Mouse (Mus musculus) liver, adult 2 months (tissue): ENCODE measurements at regions not wholly inside any gene's neighbourhood (a gene's known extent, or its start where the extent isn't known, plus 50 kb on each side); places are given as distances from the start of the nearest gene placed in this dataset.
A peak's percentile ranks its signal among the peaks of the same experiment; 100 is the strongest.

Experiments
- DNase-seq: peaks from one replicate; pipeline ENCODE4 v3.0.0-alpha.2; 2011; ENCODE audit warnings: low read depth, low spot score; ENCODE audit errors: extremely low read depth
- H3K27ac ChIP-seq: fragments of 200-500 bp; replicated peaks from 2 replicates; pipeline ENCODE4 v1.5.1; 2012; ENCODE audit warnings: low read depth, mild to moderate bottlenecking, control low read depth, inconsistent platforms, low read length; ENCODE audit not compliant: insufficient read depth
- H3K27me3 ChIP-seq: fragments of 200-500 bp; 2 replicates; pipeline ENCODE4 v1.6.1; 2012; ENCODE audit warnings: mild to moderate bottlenecking, moderate library complexity, low read length, inconsistent platforms; ENCODE audit not compliant: control insufficient read depth, insufficient read depth
- H3K36me3 ChIP-seq: fragments of 200-500 bp; 2 replicates; pipeline ENCODE4 v1.6.1; 2012; ENCODE audit warnings: low read length, inconsistent platforms; ENCODE audit not compliant: control insufficient read depth, insufficient read depth
- H3K4me1 ChIP-seq: fragments of 200-500 bp; 2 replicates; pipeline ENCODE4 v1.6.1; 2011; ENCODE audit warnings: low read length; ENCODE audit not compliant: control insufficient read depth, insufficient read depth
- H3K4me3 ChIP-seq: fragments of 200-500 bp; 2 replicates; pipeline ENCODE4 v1.5.1; 2011; ENCODE audit warnings: low read depth, mild to moderate bottlenecking, control low read depth, low read length, moderate library complexity; ENCODE audit not compliant: insufficient read depth
- H3K79me2 ChIP-seq: fragments of 200-500 bp; 2 replicates; pipeline ENCODE4 v1.6.1; 2012; ENCODE audit warnings: inconsistent platforms, mild to moderate bottlenecking, low read length, moderate library complexity; ENCODE audit not compliant: control insufficient read depth, insufficient read depth
- H3K9ac ChIP-seq: fragments of 200-500 bp; 2 replicates; pipeline ENCODE4 v1.6.1; 2012; ENCODE audit warnings: low read depth, mild to moderate bottlenecking, control low read depth, inconsistent platforms, low read length
- CTCF ChIP-seq: fragments of 200-500 bp; IDR thresholded peaks from 2 replicates; pipeline ENCODE4 v1.5.1; 2011; ENCODE audit warnings: low read depth, low read length, control low read depth
- POLR2A ChIP-seq: fragments of 200-500 bp; IDR thresholded peaks from 2 replicates; pipeline ENCODE4 v1.6.1; 2011; ENCODE audit warnings: low read length, control low read depth; ENCODE audit not compliant: insufficient read depth; ENCODE audit errors: extremely low read depth
- WGBS: fragments of 180-500 bp; shearing (Covaris S2); methylation state at CpG from one replicate; pipeline ENCODE4 v1.1.7; 2018; 5-methylcytosine and 5-hydroxymethylcytosine counted together

- no peaks in the 10 kb centered on the region for H3K4me1 ChIP-seq
- H3K9ac ChIP-seq = no peak overlapping the region
- H3K27me3 ChIP-seq = no peaks in the 10 kb centered on the region
- no peak for DNase-seq
- H3K36me3 ChIP-seq = no peaks in the 10 kb centered on the region
- no peak overlapping the region for H3K27ac ChIP-seq
- 83% methylated on average over 5 of the region's 5 CpGs for WGBS
- TF ChIP-seq POLR2A (no peak), CTCF (no peak)
- no peak overlapping the region for H3K4me3 ChIP-seq
- no peaks in the 10 kb centered on the region for H3K79me2 ChIP-seq
Observed at GRCm38 (mm10) chr4:105437141-105437540, 280.0 kb downstream of the Plpp3 start.

GRCm38 (mm10) chr4:105449046-105449860 is 292.1 kb downstream of the Plpp3 start:
- no peak overlapping the region for H3K27ac ChIP-seq
- TF ChIP-seq POLR2A (no peak), CTCF (no peak)
- WGBS = 83% methylated on average over 11 of the region's 11 CpGs
- no peaks in the 10 kb centered on the region for H3K4me1 ChIP-seq
- no peaks in the 10 kb centered on the region for H3K36me3 ChIP-seq
- no peaks in the 10 kb centered on the region for H3K79me2 ChIP-seq
- no peaks in the 10 kb centered on the region for H3K27me3 ChIP-seq
- no peak overlapping the region for H3K9ac ChIP-seq
- no peak for DNase-seq
- no peak overlapping the region for H3K4me3 ChIP-seq

- WGBS = 91% methylated on average over 4 of the region's 4 CpGs
- no peaks in the 10 kb centered on the region for H3K36me3 ChIP-seq
- no peak overlapping the region for H3K27ac ChIP-seq
- H3K4me1 ChIP-seq = no peaks in the 10 kb centered on the region
- H3K4me3 ChIP-seq = no peak overlapping the region
- no peak for TF ChIP-seq CTCF
- TF ChIP-seq POLR2A = no peak
- no peak for DNase-seq
- no peak overlapping the region for H3K9ac ChIP-seq
- H3K27me3 ChIP-seq = no peaks in the 10 kb centered on the region
- H3K79me2 ChIP-seq = no peaks in the 10 kb centered on the region
Observed at GRCm38 (mm10) chr4:105450881-105451280, 293.7 kb downstream of the Plpp3 start.

- no peak for TF ChIP-seq CTCF
- no peak for TF ChIP-seq POLR2A
- WGBS = 95% methylated on average over 2 of the region's 2 CpGs
- H3K4me1 ChIP-seq = no peaks in the 10 kb centered on the region
- no peak for DNase-seq
- no peaks in the 10 kb centered on the region for H3K27me3 ChIP-seq
- no peak overlapping the region for H3K4me3 ChIP-seq
- no peak overlapping the region for H3K27ac ChIP-seq
- no peaks in the 10 kb centered on the region for H3K36me3 ChIP-seq
- no peaks in the 10 kb centered on the region for H3K79me2 ChIP-seq
- H3K9ac ChIP-seq = no peak overlapping the region
Observed at GRCm38 (mm10) chr4:105451871-105452270, 294.7 kb downstream of the Plpp3 start.

- TF ChIP-seq POLR2A = no peak
- Histone ChIP-seq H3K79me2 (no peaks in the 10 kb centered on the region), H3K27ac (no peak overlapping the region), H3K27me3 (no peaks in the 10 kb centered on the region), H3K9ac (no peak overlapping the region), H3K4me1 (peaks cover 11% of the 10 kb centered on the region; the same call in 1 of the 2 replicates), H3K4me3 (no peak overlapping the region), H3K36me3 (no peaks in the 10 kb centered on the region)
- 91% methylated on average over 11 of the region's 11 CpGs for WGBS
- DNase-seq = peak; percentile 8
Observed at GRCm38 (mm10) chr4:105456955-105457621, 299.9 kb downstream of the Plpp3 start.

GRCm38 (mm10) chr4:105459991-105460688 is 303.0 kb downstream of the Plpp3 start:
- peak overlapping the region; percentile 55; the same call in 1 of the 2 replicates for H3K27ac ChIP-seq
- H3K79me2 ChIP-seq = no peaks in the 10 kb centered on the region
- H3K4me1 ChIP-seq = peaks cover 11% of the 10 kb centered on the region; the same call in 1 of the 2 replicates
- no peak overlapping the region for H3K4me3 ChIP-seq
- no peak for TF ChIP-seq POLR2A
- no peak for TF ChIP-seq CTCF
- peak; percentile 98 for DNase-seq
- WGBS = 26% methylated on average over 3 of the region's 3 CpGs
- H3K9ac ChIP-seq = no peak overlapping the region
- no peaks in the 10 kb centered on the region for H3K27me3 ChIP-seq
- H3K36me3 ChIP-seq = no peaks in the 10 kb centered on the region
